Mouse (Mus musculus) midbrain, embryonic 16.5 days (tissue): ENCODE results near the gene Fam3c. TPM values are rescaled to one million over a fixed set of nuclear protein-coding genes. Genes with fewer than 3 reads are reported as not detected.

Experiments used
- ATAC-seq: fragments of 200-750 bp; cut with Nextera tagmentation; 2 replicates; pipeline ENCODE4 v1.8.0; 2017; ENCODE audit warnings: moderate TSS enrichment
- H3K27ac ChIP-seq: fragments of 300-500 bp; sonication (generic); 2 replicates; pipeline ENCODE4 v1.5.1; 2014; ENCODE audit warnings: mild to moderate bottlenecking, low read length, mixed read lengths
- H3K27me3 ChIP-seq: fragments of 300-500 bp; sonication (generic); 2 replicates; pipeline ENCODE4 v1.6.1; 2014; ENCODE audit warnings: low read depth, low read length, mixed read lengths; ENCODE audit not compliant: control insufficient read depth, insufficient read depth
- H3K36me3 ChIP-seq: fragments of 300-500 bp; sonication (generic); 2 replicates; pipeline ENCODE4 v1.6.1; 2014; ENCODE audit warnings: mild to moderate bottlenecking, low read length, moderate library complexity, mixed read lengths; ENCODE audit not compliant: control insufficient read depth, insufficient read depth
- H3K4me1 ChIP-seq: fragments of 300-500 bp; sonication (generic); 2 replicates; pipeline ENCODE4 v1.6.1; 2014; ENCODE audit warnings: mild to moderate bottlenecking, low read length, mixed read lengths; ENCODE audit not compliant: control insufficient read depth, insufficient read depth
- H3K4me2 ChIP-seq: fragments of 300-500 bp; sonication (generic); 2 replicates; pipeline ENCODE4 v1.6.1; 2014; ENCODE audit warnings: mild to moderate bottlenecking, low read length, mixed read lengths
- H3K4me3 ChIP-seq: fragments of 300-500 bp; sonication (generic); 2 replicates; pipeline ENCODE4 v1.5.1; 2014; ENCODE audit warnings: low read depth, mild to moderate bottlenecking, low read length, moderate library complexity, mixed read lengths
- H3K9ac ChIP-seq: fragments of 300-500 bp; sonication (generic); 2 replicates; pipeline ENCODE4 v1.6.1; 2014; ENCODE audit warnings: low read depth, low read length, mixed read lengths
- H3K9me3 ChIP-seq: fragments of 300-500 bp; sonication (generic); replicated peaks from 2 replicates; pipeline ENCODE4 v1.6.1; 2014; ENCODE audit warnings: mild to moderate bottlenecking, low read length, mixed read lengths; ENCODE audit not compliant: control insufficient read depth, poor library complexity, severe bottlenecking
- WGBS: fragments of 180-500 bp; shearing (Covaris S2); extraction: QIAGEN DNeasy Blood & Tissue Kit; methylation state at CpG from one replicate; pipeline ENCODE4 v1.1.7; 2014; 5-methylcytosine and 5-hydroxymethylcytosine counted together
- polyA plus RNA-seq: library from polyadenylated mRNA; unstranded; fragments of >200 nt; fragmentation: Nextera tagmentation; extraction: Ambion mirVana; gene quantifications from 2 replicates; pipeline ENCODE4 v1.2.1, GENCODE M21; 2015

Gene Fam3c
- polyA plus RNA-seq, 1 experiment from 2014 or later = 105 TPM

DNA sequence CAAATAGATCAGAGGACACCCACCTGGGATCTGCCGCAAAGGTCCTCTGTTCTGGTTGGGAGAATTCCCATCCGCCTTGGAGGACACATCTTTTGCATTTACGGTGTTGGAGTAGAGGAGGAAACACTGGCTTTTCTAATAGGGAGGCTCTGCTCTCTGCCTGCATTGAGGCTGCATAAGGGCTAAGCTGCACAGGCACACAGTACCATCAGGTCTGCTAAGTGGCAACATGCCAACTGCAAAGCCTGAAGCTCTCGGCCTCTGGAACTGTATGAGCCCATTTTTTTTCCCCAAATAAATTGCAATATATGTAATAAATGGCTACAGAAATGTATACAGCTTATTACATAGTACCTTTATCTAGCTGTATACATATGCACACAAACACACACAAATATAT, 7.9 kb downstream of the Fam3c start:
- peaks cover 7% of the 10 kb centered on the region for H3K4me1 ChIP-seq
- no peak overlapping the region for H3K9ac ChIP-seq
- no peaks in the 10 kb centered on the region for H3K9me3 ChIP-seq
- no peaks in the 10 kb centered on the region for H3K27me3 ChIP-seq
- no peaks in the 10 kb centered on the region for H3K36me3 ChIP-seq
- no peak overlapping the region for H3K4me3 ChIP-seq
- no peak for ATAC-seq
- no peak overlapping the region for H3K4me2 ChIP-seq
- WGBS = 80% methylated on average over 4 of the region's 4 CpGs
- no peak overlapping the region for H3K27ac ChIP-seq

- Histone ChIP-seq H3K4me2 (no peak overlapping the region), H3K4me1 (peaks cover 7% of the 10 kb centered on the region), H3K9me3 (no peaks in the 10 kb centered on the region), H3K36me3 (no peaks in the 10 kb centered on the region), H3K27me3 (no peaks in the 10 kb centered on the region), H3K9ac (no peak overlapping the region), H3K4me3 (no peak overlapping the region), H3K27ac (no peak overlapping the region)
- ATAC-seq = no peak
- 82% methylated on average over 8 of the region's 8 CpGs for WGBS
These were observed 8.7 kb downstream of the Fam3c start for GRCm38 (mm10) chr6:22347132-22347902.

- Histone ChIP-seq H3K4me1 (peaks cover 7% of the 10 kb centered on the region), H3K9me3 (no peaks in the 10 kb centered on the region), H3K4me3 (no peak overlapping the region), H3K27me3 (no peaks in the 10 kb centered on the region), H3K9ac (no peak overlapping the region), H3K27ac (no peak overlapping the region), H3K36me3 (no peaks in the 10 kb centered on the region; the same call in 1 of the 2 replicates), H3K4me2 (no peak overlapping the region)
- 57% methylated on average over 6 of the region's 6 CpGs for WGBS
- ATAC-seq = no peak
These were observed 11.6 kb downstream of the Fam3c start for GRCm38 (mm10) chr6:22344443-22344842.

DNA sequence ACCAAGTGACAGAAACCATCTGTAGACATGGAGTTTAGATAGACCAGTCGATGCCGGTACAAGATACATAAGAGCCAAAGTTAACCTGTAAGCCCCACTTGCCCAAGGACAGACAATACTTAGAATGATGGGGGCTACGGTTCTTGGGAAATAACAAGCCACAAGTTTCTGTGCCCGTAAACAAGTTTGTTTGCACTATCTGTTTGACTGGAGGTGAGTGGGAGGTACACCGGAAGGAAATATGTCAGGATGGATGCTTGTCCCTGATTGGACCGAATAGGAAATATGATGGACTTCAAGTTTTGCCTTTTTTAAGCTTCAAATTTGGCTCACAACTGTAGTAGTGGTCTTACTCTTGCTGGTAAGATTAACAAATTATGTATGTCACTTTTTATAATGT, 12.3 kb downstream of the Fam3c start:
- peaks cover 2% of the 10 kb centered on the region for H3K36me3 ChIP-seq
- no peak overlapping the region for H3K4me2 ChIP-seq
- H3K27me3 ChIP-seq = no peaks in the 10 kb centered on the region
- peaks cover 7% of the 10 kb centered on the region for H3K4me1 ChIP-seq
- no peak overlapping the region for H3K9ac ChIP-seq
- H3K27ac ChIP-seq = no peak overlapping the region
- no peaks in the 10 kb centered on the region for H3K9me3 ChIP-seq
- 94% methylated on average over 6 of the region's 6 CpGs for WGBS
- no peak overlapping the region for H3K4me3 ChIP-seq
- ATAC-seq = no peak

- Histone ChIP-seq H3K36me3 (peaks cover 5% of the 10 kb centered on the region), H3K9ac (no peak overlapping the region), H3K9me3 (no peaks in the 10 kb centered on the region), H3K4me3 (no peak overlapping the region), H3K27ac (no peak overlapping the region), H3K4me1 (peaks cover 7% of the 10 kb centered on the region), H3K4me2 (no peak overlapping the region), H3K27me3 (no peaks in the 10 kb centered on the region)
- WGBS = 88% methylated on average over 3 of the region's 3 CpGs
- no peak for ATAC-seq
These were observed 12.8 kb downstream of the Fam3c start for GRCm38 (mm10) chr6:22343292-22343691.

- no peaks in the 10 kb centered on the region for H3K9me3 ChIP-seq
- peaks cover 7% of the 10 kb centered on the region for H3K4me1 ChIP-seq
- no peak overlapping the region for H3K9ac ChIP-seq
- ATAC-seq = no peak
- no peak overlapping the region for H3K27ac ChIP-seq
- H3K4me3 ChIP-seq = no peak overlapping the region
- no peaks in the 10 kb centered on the region for H3K27me3 ChIP-seq
- peaks cover 7% of the 10 kb centered on the region for H3K36me3 ChIP-seq
- no peak overlapping the region for H3K4me2 ChIP-seq
- 98% methylated on average over 14 of the region's 14 CpGs for WGBS
These were observed 15.3 kb downstream of the Fam3c start for GRCm38 (mm10) chr6:22340779-22341178.

DNA sequence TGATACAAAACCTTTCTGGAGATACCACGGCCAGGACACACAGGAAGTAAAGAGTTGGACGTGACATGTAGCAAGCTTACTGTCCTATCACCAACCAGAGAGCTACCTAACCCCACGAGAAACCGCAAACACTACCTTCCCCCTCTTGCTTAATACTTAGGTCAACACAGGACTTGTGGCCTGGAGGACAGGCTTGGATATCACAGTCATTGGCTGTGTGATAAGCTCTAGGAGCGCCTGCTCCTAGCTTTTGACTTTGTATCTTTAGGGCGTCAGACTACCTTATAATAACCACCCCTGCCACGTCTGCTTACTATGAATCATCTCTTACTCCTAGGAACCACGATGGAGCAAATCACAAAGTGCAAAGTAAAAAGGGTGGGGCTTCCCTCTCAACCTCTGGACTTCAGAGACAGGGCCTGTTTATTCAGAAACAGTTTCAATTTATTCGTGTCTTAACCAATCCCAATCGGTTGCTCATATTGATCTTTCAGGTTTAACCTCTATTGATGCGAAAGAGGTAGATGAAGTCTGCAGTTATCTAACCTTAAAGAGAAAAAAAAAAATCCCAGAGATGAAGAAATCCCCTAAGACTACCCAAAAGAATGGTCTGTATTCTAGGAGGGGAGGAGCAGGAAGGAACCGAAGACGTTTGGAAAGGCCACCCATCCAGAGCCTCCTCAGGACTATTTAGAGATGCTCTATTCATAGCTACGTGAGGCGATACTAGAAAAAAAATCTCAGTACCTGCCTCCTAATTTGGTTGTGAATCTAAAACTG, 16.1 kb downstream of the Fam3c start:
- H3K27ac ChIP-seq = no peak overlapping the region
- H3K4me1 ChIP-seq = peaks cover 7% of the 10 kb centered on the region
- no peaks in the 10 kb centered on the region for H3K27me3 ChIP-seq
- no peak overlapping the region for H3K9ac ChIP-seq
- no peaks in the 10 kb centered on the region for H3K9me3 ChIP-seq
- WGBS = 96% methylated on average over 15 of the region's 15 CpGs
- H3K4me2 ChIP-seq = no peak overlapping the region
- no peak for ATAC-seq
- H3K4me3 ChIP-seq = no peak overlapping the region
- H3K36me3 ChIP-seq = peaks cover 7% of the 10 kb centered on the region

- no peaks in the 10 kb centered on the region for H3K4me1 ChIP-seq
- ATAC-seq = no peak
- no peaks in the 10 kb centered on the region for H3K27me3 ChIP-seq
- no peaks in the 10 kb centered on the region for H3K36me3 ChIP-seq
- H3K27ac ChIP-seq = no peak overlapping the region
- no peak overlapping the region for H3K4me2 ChIP-seq
- H3K9me3 ChIP-seq = no peaks in the 10 kb centered on the region
- no peak overlapping the region for H3K4me3 ChIP-seq
- 93% methylated on average over 2 of the region's 2 CpGs for WGBS
- no peak overlapping the region for H3K9ac ChIP-seq
These were observed 23.5 kb downstream of the Fam3c start for GRCm38 (mm10) chr6:22332548-22332947.
